Mouse (Mus musculus) adrenal gland, postnatal 25 days (tissue): Measurements from ENCODE around the gene Btbd35f27. TPM values are rescaled to one million over a fixed set of nuclear protein-coding genes. Genes with fewer than 3 reads are reported as not detected.
"Not testable (repeated sequence)": the region's sequence is repeated elsewhere in the genome, so short reads cannot be mapped to it uniquely, and the experiment has no call there.

Source experiments
- DNase-seq: peaks from one replicate; pipeline ENCODE4 v3.0.0; 2021; ENCODE audit warnings: mixed read lengths
- long read RNA-seq: library from polyadenylated mRNA; stranded (forward); transcript quantifications from one replicate; pipeline ENCODE4 v2.0.0, GENCODE M21; 2021
- total RNA-seq: library from RNA; stranded (reverse); gene quantifications from 2 replicates; pipeline ENCODE4 v1.2.3, GENCODE M21; 2021

The Btbd35f27 gene
- total RNA-seq: not detected in 2 replicates
- long read RNA-seq: 0 reads

DNA sequence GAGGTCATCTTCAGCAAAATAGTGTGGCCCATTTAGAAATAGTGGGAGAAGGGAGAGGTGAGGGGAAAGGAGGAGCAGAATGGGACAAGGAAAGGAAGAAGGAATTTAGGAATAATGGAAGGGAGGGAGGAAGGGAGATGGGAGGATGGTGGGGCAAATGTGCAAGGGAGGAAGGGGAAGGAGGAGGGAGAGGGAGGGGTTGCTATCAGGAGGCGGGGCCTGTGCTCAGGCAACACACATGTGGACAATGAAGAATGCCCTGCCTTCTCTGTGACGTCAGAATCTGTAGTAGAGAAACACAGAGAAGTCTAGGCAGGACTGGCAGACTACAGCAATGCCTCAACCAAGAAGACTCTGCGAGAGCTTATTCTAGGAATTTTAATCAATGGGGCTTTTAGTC is at the start of gene Btbd35f27:
TSS of gene Btbd35f27 (plus strand) at position 301 of the 400 bp plus-strand sequence.
- DNase-seq: not testable (repeated sequence)

Other genes starting within 250 kb of the Btbd35f27 start
- gene Btbd35f4, start 151.6 kb upstream of the Btbd35f27 start, total RNA-seq: not detected in 2 replicates